Mouse (Mus musculus) cortical plate, adult 2 months (tissue): Measurements from ENCODE around the gene Cldn3.

Source experiments
- CTCF ChIP-seq: fragments of 200-500 bp; IDR thresholded peaks from 2 replicates; pipeline ENCODE4 v1.5.1; 2011; ENCODE audit warnings: mild to moderate bottlenecking, control low read depth, low read length; ENCODE audit not compliant: insufficient read depth; ENCODE audit errors: extremely low read depth
- POLR2A ChIP-seq: fragments of 200-500 bp; IDR thresholded peaks from 2 replicates; pipeline ENCODE4 v1.6.1; 2011; ENCODE audit warnings: mild to moderate bottlenecking, low read length, control low read depth; ENCODE audit not compliant: insufficient read depth; ENCODE audit errors: extremely low read depth

DNA sequence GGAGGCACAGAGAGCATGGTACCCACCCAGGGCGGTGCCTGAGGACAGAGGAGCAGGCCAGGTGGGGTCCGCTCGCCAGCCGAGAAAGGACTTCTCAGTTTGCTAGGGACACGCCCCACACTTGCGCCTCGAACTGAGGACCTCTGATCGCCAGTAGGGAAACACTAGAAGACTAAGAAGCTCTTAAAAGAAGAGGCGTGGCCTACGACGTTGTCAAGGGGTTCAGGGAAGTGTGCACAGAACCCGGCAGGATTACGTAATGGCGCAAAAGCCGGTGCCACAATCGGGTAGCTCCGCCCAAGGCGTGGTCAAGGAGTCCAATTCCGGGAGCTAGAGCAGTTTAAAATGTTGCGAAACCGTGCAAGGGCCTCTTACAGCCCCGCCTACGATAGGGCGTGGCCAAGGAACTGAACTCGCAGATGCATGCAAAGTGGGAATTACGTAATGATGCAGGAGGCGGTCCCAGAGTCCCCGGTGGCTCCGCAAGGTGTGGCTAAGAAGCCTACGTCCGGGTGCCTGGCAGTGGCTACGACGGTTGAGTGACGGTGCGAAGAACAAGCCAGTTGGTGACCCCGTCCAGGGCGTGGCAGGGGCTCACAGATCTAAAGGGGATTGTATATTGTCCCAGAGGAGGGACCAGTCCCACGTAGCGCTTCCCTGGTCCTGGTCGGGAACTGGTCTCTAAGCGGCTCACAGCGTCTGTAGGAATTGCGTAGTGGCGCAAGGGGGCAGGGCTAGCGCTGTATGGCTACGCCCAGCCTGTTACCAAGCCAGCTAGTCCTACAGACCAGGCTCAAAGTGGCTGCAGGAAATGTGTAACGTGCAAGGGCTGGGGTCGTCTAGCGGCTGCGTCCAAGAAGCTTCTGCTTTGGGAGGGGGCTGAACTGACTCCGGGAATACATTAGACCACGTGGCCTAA, 22.9 kb downstream of the Cldn3 start, which contains the start of gene Abhd11:
- TF ChIP-seq POLR2A (peak; percentile 90), CTCF (no peak)
